Mouse (Mus musculus): ENCODE data around the gene Ccdc175. TPM values are rescaled to one million over a fixed set of nuclear protein-coding genes. Genes with fewer than 3 reads are reported as not detected.

Gene Ccdc175
- polyA plus RNA-seq (2017; shearing (Covaris generic)) = under 1 TPM in 1 of 2 experiments, not detected in 1; 0.17 TPM

GRCm38 (mm10) chr12:72184929-72185328, at the start of gene Ccdc175:
Gene Ccdc175, minus strand, starts transcription at chr12:72185029.

DNA sequence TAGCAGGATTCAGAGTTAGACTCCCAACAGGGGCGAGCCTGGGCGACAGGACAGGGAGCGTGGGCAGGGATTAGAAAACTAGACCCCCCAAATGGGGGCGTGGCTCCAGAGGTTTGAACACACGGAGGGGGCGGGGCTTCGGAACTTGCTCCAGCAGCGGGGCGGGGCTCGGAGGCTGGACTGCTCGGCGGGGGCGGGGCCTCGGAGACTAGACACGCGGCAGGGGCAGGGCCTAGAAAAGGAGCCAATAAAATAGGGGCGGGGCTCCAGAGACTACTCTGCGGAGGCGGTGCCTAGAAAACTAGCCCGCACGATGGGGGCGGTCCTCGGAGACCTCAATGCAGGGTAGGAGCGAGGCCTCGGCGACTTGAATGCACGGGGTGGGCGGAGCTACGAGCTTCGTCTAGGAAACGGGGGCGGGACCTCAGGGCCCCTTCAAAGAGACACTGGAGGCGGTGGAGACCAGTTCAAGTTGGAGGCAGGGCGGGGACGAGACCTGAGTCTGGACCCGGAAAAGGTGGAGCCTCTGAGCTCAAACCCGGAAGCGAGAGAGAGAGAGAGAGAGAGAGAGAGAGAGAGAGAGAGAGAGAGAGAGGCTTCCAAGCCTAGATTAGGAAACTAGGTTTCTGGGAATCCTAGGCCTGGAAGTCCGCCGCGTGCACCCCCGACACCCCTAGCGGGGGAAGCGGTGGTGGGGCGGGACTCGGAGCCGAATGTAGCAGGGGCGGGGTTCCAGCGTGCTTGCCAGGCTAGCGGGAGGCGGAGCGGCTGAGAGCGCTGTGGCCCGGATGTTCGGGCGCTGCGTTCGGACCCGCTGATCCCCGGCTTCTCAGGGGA, 99.3 kb downstream of the Ccdc175 start, which contains the start of the genes L3hypdh and Jkamp:
Gene L3hypdh (minus strand): TSS at position 111 of the 837 bp plus-strand sequence.
Gene Jkamp (plus strand): TSS at position 261 of the 837 bp plus-strand sequence.

GRCm38 (mm10) chr12:72070327-72071269, 114.2 kb downstream of the Ccdc175 start, which contains the start of gene Gpr135:
Gene Gpr135, minus strand, starts transcription at chr12:72071125.

Other genes with a start within 250 kb of the Ccdc175 start
- under 1 TPM in 1 of 2 experiments, not detected in 1; 0.12 TPM for gene Gpr135, start 113.9 kb downstream of the Ccdc175 start, polyA plus RNA-seq (2017; shearing (Covaris generic))
- gene L3hypdh, start 99.6 kb downstream of the Ccdc175 start, polyA plus RNA-seq (2017; shearing (Covaris generic)) = under 1 TPM; 0.11 to 0.54 TPM
- gene Jkamp, start 99.4 kb downstream of the Ccdc175 start, polyA plus RNA-seq (2017; shearing (Covaris generic)) = 10 to 100 TPM; 41.2 to 46.2 TPM
- gene Rtn1, start 224.0 kb upstream of the Ccdc175 start, polyA plus RNA-seq (2017; shearing (Covaris generic)) = under 1 TPM; 0.07 to 0.26 TPM

Measured in activated CD4-positive, CD25-positive, alpha-beta regulatory T cell (primary cell).